Mouse (Mus musculus) adrenal gland, postnatal 0 days (tissue): ENCODE results near the gene H2al1a. TPM values are rescaled to one million over a fixed set of nuclear protein-coding genes. Genes with fewer than 3 reads are reported as not detected.

Experiments used
- polyA plus RNA-seq: library from polyadenylated mRNA; unstranded; fragments of >200 nt; fragmentation: Nextera tagmentation; extraction: Ambion mirVana; gene quantifications from 2 replicates; pipeline ENCODE4 v1.2.1, GENCODE M21; 2015

H2al1a gene
- not detected in 2 replicates for polyA plus RNA-seq

DNA sequence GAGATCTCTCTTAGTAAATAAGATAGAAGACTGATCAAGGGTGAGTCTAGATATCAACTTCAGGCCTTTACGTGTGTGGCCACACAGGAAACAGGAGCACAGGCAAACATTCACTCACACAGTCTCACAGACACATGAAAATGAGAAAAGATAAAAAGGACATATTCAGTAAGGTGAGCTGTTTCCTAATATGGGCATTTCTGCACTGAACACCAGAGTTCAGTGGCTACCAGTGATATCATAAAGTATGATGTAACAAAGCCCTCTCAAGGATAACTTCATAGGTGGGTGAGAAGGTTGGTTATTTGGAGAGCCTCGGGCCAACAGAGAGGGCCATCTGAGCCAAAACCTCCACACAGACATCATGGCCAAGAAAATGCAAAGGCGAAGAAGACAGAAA lies at the start of gene H2al1a:
Gene H2al1a (plus strand): TSS at position 301 of the 400 bp plus-strand sequence.

DNA sequence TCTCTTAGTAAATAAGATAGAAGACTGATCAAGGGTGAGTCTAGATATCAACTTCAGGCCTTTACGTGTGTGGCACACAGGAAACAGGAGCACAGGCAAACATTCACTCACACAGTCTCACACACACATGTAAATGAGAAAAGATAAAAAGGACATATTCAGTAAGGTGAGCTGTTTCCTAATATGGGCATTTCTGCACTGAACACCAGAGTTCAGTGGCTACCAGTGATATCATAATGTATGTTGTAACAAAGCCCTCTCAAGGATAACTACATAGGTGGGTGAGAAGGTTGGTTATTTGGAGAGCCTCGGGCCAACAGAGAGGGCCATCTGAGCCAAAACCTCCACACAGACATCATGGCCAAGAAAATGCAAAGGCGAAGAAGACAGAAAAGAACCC lies 3.1 kb downstream of the H2al1a start, which contains the start of gene H2al1b:
Gene H2al1b (plus strand): TSS at position 301 of the 400 bp plus-strand sequence.

DNA sequence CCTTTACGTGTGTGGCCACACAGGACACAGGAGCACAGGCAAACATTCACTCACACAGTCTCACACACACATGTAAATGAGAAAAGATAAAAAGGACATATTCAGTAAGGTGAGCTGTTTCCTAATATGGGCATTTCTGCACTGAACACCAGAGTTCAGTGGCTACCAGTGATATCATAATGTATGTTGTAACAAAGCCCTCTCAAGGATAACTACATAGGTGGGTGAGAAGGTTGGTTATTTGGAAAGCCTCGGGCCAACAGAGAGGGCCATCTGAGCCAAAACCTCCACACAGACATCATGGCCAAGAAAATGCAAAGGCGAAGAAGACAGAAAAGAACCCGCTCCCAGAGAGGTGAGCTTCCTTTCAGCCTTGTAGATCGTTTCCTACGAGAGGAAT lies 6.3 kb downstream of the H2al1a start, which contains the start of gene H2al1c:
Gene H2al1c (plus strand): TSS at position 301 of the 400 bp plus-strand sequence.

DNA sequence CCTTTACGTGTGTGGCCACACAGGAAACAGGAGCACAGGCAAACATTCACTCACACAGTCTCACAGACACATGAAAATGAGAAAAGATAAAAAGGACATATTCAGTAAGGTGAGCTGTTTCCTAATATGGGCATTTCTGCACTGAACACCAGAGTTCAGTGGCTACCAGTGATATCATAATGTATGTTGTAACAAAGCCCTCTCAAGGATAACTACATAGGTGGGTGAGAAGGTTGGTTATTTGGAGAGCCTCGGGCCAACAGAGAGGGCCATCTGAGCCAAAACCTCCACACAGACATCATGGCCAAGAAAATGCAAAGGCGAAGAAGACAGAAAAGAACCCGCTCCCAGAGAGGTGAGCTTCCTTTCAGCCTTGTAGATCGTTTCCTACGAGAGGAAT lies 9.5 kb downstream of the H2al1a start, which contains the start of gene H2al1d:
Gene H2al1d (plus strand): TSS at position 301 of the 400 bp plus-strand sequence.

GRCm38 (mm10) chrX:11311634-11312033 lies 12.6 kb downstream of the H2al1a start, which contains the start of gene H2al1e:
Gene H2al1e, plus strand, starts transcription at chrX:11311934.

GRCm38 (mm10) chrX:11314858-11315257 lies 15.8 kb downstream of the H2al1a start, which contains the start of gene H2al1f:
Gene H2al1f, plus strand, starts transcription at chrX:11315158.

GRCm38 (mm10) chrX:11317956-11318355 lies 18.9 kb downstream of the H2al1a start, which contains the start of gene H2al1g:
Gene H2al1g, plus strand, starts transcription at chrX:11318256.

DNA sequence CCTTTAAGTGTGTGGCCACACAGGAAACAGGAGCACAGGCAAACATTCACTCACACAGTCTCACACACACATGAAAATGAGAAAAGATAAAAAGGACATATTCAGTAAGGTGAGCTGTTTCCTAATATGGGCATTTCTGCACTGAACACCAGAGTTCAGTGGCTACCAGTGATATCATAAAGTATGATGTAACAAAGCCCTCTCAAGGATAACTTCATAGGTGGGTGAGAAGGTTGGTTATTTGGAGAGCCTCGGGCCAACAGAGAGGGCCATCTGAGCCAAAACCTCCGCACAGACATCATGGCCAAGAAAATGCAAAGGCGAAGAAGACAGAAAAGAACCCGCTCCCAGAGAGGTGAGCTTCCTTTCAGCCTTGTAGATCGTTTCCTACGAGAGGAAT lies 22.1 kb downstream of the H2al1a start, which contains the start of gene H2al1h:
Gene H2al1h (plus strand): TSS at position 301 of the 400 bp plus-strand sequence.

DNA sequence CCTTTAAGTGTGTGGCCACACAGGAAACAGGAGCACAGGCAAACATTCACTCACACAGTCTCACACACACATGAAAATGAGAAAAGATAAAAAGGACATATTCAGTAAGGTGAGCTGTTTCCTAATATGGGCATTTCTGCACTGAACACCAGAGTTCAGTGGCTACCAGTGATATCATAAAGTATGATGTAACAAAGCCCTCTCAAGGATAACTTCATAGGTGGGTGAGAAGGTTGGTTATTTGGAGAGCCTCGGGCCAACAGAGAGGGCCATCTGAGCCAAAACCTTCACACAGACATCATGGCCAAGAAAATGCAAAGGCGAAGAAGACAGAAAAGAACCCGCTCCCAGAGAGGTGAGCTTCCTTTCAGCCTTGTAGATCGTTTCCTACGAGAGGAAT lies 25.3 kb downstream of the H2al1a start, which contains the start of gene H2al1i:
Gene H2al1i (plus strand): TSS at position 301 of the 400 bp plus-strand sequence.

DNA sequence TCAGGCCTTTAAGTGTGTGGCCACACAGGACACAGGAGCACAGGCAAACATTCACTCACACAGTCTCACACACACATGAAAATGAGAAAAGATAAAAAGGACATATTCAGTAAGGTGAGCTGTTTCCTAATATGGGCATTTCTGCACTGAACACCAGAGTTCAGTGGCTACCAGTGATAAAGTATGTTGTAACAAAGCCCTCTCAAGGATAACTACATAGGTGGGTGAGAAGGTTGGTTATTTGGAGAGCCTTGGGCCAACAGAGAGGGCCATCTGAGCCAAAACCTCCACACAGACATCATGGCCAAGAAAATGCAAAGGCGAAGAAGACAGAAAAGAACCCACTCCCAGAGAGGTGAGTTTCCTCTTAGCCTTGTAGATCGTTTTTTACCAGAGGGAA lies 28.5 kb downstream of the H2al1a start, which contains the start of gene H2al1j:
Gene H2al1j (plus strand): TSS at position 301 of the 400 bp plus-strand sequence.

Other genes with a start within 250 kb of the H2al1a start
- gene H2al1b, start 3.2 kb downstream of the H2al1a start, polyA plus RNA-seq = not detected in 2 replicates
- not detected in 2 replicates for gene H2al1c, start 6.4 kb downstream of the H2al1a start, polyA plus RNA-seq
- gene H2al1d, start 9.6 kb downstream of the H2al1a start, polyA plus RNA-seq = not detected in 2 replicates
- gene H2al1e, start 12.7 kb downstream of the H2al1a start, polyA plus RNA-seq = not detected in 2 replicates
- gene H2al1f, start 15.9 kb downstream of the H2al1a start, polyA plus RNA-seq = not detected in 2 replicates
- gene H2al1g, start 19.0 kb downstream of the H2al1a start, polyA plus RNA-seq = not detected in 2 replicates
- gene H2al1h, start 22.2 kb downstream of the H2al1a start, polyA plus RNA-seq = not detected in 2 replicates
- gene H2al1i, start 25.4 kb downstream of the H2al1a start, polyA plus RNA-seq = not detected in 2 replicates
- not detected in 2 replicates for gene H2al1j, start 28.6 kb downstream of the H2al1a start, polyA plus RNA-seq